15 mouse cellular contexts compared by ENCODE assay signal in genomic region chr2:152281407-152281806, GRCm38 (mm10). TPM values are rescaled to one million over a fixed set of nuclear protein-coding genes. Genes with fewer than 3 reads are reported as not detected.
DNase-seq lines count a peak whose midpoint lies in the region; ATAC-seq lines count a peak whose summit lies in the region.
"Had no signal": no experiment of that assay in that cellular context is flagged by ENCODE, and none has a peak within 500 bp of the region (broad histone marks: within the 10 kb centered on the region; RNA-seq: fewer than 3 reads in every experiment).

No protein-coding gene starts in this region.

- 0 out of 2 replicates have a peak, but pooled peaks have one; percentile 17 for ATAC-seq in granulocyte monocyte progenitor cell, adult 5-6 weeks (replicated peaks; ENCODE audit: poor library complexity, severe bottlenecking)
- ATAC-seq: forebrain, embryonic 14.5 days had no signal

- peak; percentile 14 for DNase-seq in gastrocnemius, postnatal 14 days
- no peak for DNase-seq in gastrocnemius, adult 18-20 months (ENCODE audit: low spot score)
- peak; percentile 14 for DNase-seq in kidney, postnatal 14 days
- DNase-seq in kidney, adult 18-20 months, result no peak
- DNase-seq in CD4-positive, CD25-positive, alpha-beta regulatory T cell, adult 2 months (ENCODE audit: low read depth, low spot score), result peak; percentile 10
- DNase-seq in spleen, postnatal 36 days (ENCODE audit: low spot score in 2 of 2), result no peak
- no peak for DNase-seq in frontal cortex, postnatal 10 days (ENCODE audit: low spot score in 2 of 2)
- DNase-seq: cerebellum, adult 11 months; cerebellum, postnatal 14 days; embryo, embryonic 11 days; heart, adult 2 months; right cerebral cortex, adult 18-20 months; thymus, adult 18-20 months had no signal

- intact Hi-C loops in gastrocnemius, postnatal 14 days (cut with DNase I; ENCODE audit: low total_unique reads), result no loop called here

RNA-seq across cellular contexts. Expression of gene Tbc1d20, which starts 12.2 kb away (rescaled TPM):
- 10 to 100 TPM; 28.8 to 33.2 TPM for total RNA-seq in gastrocnemius, postnatal 14 days (2021)
- 10 to 100 TPM; 18.6 to 25.1 TPM for total RNA-seq in gastrocnemius, adult 18-20 months (2021)
- total RNA-seq in granulocyte monocyte progenitor cell, adult 5-6 weeks (2014; fragmentation: Nextera tagmentation), result 26.4 and 28.7 TPM in 2 replicates
- 18.6 and 18.8 TPM in 2 replicates for total RNA-seq in granulocyte monocyte progenitor cell, adult 5-6 weeks (2017)

RNA-seq across cellular contexts. Expression of gene Rbck1, which starts 51.0 kb away (rescaled TPM):
- 10 to 100 TPM; 31.1 to 34.8 TPM for total RNA-seq in gastrocnemius, postnatal 14 days (2021)
- total RNA-seq in gastrocnemius, adult 18-20 months (2021), result 10 to 100 TPM; 24.6 to 26.6 TPM
- 109 and 119 TPM in 2 replicates for total RNA-seq in granulocyte monocyte progenitor cell, adult 5-6 weeks (2014; fragmentation: Nextera tagmentation)
- total RNA-seq in granulocyte monocyte progenitor cell, adult 5-6 weeks (2017), result 64.2 and 64.5 TPM in 2 replicates

RNA-seq across cellular contexts. Expression of gene Csnk2a1, which starts 54.8 kb away (rescaled TPM):
- total RNA-seq in gastrocnemius, postnatal 14 days (2021), result 10 to 100 TPM; 64.5 to 73.4 TPM
- total RNA-seq in gastrocnemius, adult 18-20 months (2021), result 100 to 1,000 TPM in 1 of 2 experiments, 10 to 100 TPM in 1; 83.9 to 100 TPM
- 71.6 and 101 TPM in 2 replicates for total RNA-seq in granulocyte monocyte progenitor cell, adult 5-6 weeks (2014; fragmentation: Nextera tagmentation)
- 82.1 and 104 TPM in 2 replicates for total RNA-seq in granulocyte monocyte progenitor cell, adult 5-6 weeks (2017)

Comparison
In these comparisons a context has a peak if more than half of its experiments do, and no peak if none do; other contexts are left out.
1. DNase-seq: peak in gastrocnemius, postnatal 14 days (single experiment), kidney, postnatal 14 days (single experiment) and CD4-positive, CD25-positive, alpha-beta regulatory T cell, adult 2 months (single experiment); none in gastrocnemius, adult 18-20 months (single experiment), kidney, adult 18-20 months (single experiment), spleen, postnatal 36 days (0 of 2) and frontal cortex, postnatal 10 days (0 of 2).